Mouse (Mus musculus): ENCODE results near the gene Vipr1. TPM values are rescaled to one million over a fixed set of nuclear protein-coding genes. Genes with fewer than 3 reads are reported as not detected.

Vipr1 gene
- polyA plus RNA-seq, 1 experiment from 2014 or later = 0.73 TPM

DNA sequence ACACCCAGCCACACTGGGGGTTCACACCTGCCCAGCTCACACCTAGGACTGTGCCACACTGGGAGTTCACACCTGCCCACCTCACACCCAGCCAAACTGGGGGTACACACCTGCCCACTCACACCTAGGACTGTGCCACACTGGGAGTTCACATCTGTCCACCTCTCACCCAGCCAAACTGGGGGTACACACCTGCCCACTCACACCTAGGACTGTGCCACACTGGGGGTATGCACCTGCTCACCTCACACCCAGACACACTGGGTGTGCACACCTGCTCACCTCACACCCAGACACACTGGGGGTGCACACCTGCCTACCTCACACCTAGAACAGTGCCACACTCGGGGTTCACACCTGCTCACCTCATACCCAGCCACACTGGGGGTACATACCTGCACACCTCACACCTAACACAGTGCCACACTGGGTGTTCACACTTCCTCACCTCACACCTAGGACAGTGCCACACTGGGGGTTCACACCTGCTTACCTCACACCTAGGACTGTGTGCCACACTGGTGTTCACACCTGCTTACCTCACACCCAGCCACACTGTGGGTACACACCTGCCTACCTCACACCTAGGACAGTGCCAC, 35.9 kb upstream of the Vipr1 start:
- Histone ChIP-seq H3K4me3 (no peak overlapping the region), H3K9me3 (peaks cover 4% of the 10 kb centered on the region; the same call in 1 of the 2 replicates), H3K4me1 (peaks cover 2% of the 10 kb centered on the region; the same call in 1 of the 2 replicates), H3K27ac (no peak overlapping the region), H3K9ac (no peak overlapping the region), H3K36me3 (no peaks in the 10 kb centered on the region), H3K27me3 (0 out of 2 replicates have a peak, but pooled peaks cover 2% of the 10 kb centered on the region), H3K4me2 (replicated peaks) (no peak overlapping the region)
- 62% methylated on average over 1 of the region's 1 CpGs for WGBS
- peak; percentile 69 for ATAC-seq (ENCODE audit: insufficient number of reproducible peaks, insufficient read depth, low FRiP score, low TSS enrichment)

DNA sequence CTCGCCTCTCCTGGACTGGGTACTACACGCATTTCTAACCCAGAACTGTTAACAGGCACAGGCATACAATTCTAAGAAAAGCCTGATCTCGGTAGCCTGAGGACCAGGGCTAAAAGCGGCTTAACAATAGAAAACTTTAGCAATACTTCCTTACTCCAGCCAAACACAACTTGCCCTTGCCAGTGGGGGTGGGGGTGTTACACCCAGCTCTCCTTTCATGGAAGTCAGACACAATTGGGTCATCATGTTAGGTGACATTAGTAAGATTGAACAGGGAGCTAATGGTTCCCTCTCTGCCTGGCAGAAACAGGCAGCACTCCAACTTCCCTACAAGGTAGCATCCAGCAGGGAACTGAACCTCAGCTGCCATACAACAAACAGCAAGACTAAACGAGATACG, 33.1 kb upstream of the Vipr1 start:
- no peak overlapping the region for H3K4me3 ChIP-seq
- no peak overlapping the region for H3K4me2 ChIP-seq (replicated peaks)
- no peaks in the 10 kb centered on the region for H3K4me1 ChIP-seq
- peaks cover 4% of the 10 kb centered on the region; the same call in 1 of the 2 replicates for H3K9me3 ChIP-seq
- no peak overlapping the region for H3K9ac ChIP-seq
- H3K27ac ChIP-seq = no peak overlapping the region
- 0 out of 2 replicates have a peak, but pooled peaks cover 2% of the 10 kb centered on the region for H3K27me3 ChIP-seq
- ATAC-seq (ENCODE audit: insufficient number of reproducible peaks, insufficient read depth, low FRiP score, low TSS enrichment) = no peak
- no peaks in the 10 kb centered on the region for H3K36me3 ChIP-seq
- WGBS = 77% methylated on average over 6 of the region's 6 CpGs

DNA sequence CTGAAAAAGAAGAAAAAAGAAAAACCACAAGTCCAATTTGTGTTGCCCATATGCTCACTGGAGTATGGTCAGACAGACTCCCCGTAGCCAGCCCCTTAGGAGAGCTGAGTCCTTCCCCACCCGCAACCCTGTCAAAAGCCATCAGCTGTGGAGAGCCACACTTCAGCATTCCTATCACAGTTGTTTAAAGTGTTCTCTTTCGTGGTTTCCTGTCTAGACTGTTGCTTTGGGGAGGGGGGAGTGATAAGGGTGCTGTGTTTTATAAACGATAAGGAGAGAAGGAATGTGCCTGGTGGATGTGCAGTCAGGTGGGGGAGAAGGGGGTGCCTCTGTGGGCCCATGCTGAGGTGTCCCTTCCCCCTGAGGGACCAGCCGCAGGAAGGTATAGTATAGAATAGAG, 29.3 kb upstream of the Vipr1 start:
- peaks cover 4% of the 10 kb centered on the region; the same call in 1 of the 2 replicates for H3K9me3 ChIP-seq
- 0 out of 2 replicates have a peak, but pooled peaks cover 2% of the 10 kb centered on the region for H3K27me3 ChIP-seq
- H3K27ac ChIP-seq = no peak overlapping the region
- WGBS = 42% methylated on average over 4 of the region's 5 CpGs
- H3K36me3 ChIP-seq = no peaks in the 10 kb centered on the region
- H3K4me2 ChIP-seq (replicated peaks) = no peak overlapping the region
- H3K4me3 ChIP-seq = no peak overlapping the region
- no peak; the same call in 1 of the 2 replicates for ATAC-seq (ENCODE audit: insufficient number of reproducible peaks, insufficient read depth, low FRiP score, low TSS enrichment)
- H3K4me1 ChIP-seq = no peaks in the 10 kb centered on the region
- H3K9ac ChIP-seq = no peak overlapping the region

DNA sequence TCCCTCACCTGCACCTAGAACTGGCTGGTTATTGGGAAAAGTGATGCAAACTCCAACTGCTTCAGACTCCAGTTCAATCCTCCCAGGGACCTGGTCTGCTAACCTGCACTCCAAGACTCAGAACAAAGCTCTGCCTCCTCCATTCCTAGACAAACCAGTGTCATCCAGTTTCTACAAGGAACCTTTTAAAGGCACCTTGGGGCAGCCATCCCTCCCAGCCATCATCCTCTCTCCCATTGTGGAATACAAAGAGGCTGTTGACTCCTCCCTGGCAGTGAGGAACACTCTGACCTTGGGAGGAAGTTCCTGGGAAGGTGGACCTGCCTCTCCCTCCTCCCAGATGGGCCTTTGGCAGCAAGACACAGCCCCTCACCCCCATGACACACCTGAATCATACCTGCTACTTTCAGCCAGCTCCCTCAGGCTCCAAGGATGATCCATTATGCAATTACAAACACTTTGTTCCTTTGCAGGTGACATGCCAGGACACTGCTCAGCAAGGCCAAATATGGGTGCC, 28.2 kb upstream of the Vipr1 start:
- Histone ChIP-seq H3K36me3 (no peaks in the 10 kb centered on the region), H3K9ac (no peak overlapping the region), H3K27ac (no peak overlapping the region), H3K9me3 (peaks cover 4% of the 10 kb centered on the region; the same call in 1 of the 2 replicates), H3K4me3 (no peak overlapping the region), H3K4me1 (no peaks in the 10 kb centered on the region), H3K4me2 (replicated peaks) (no peak overlapping the region), H3K27me3 (0 out of 2 replicates have a peak, but pooled peaks cover 2% of the 10 kb centered on the region)
- no peak for ATAC-seq (ENCODE audit: insufficient number of reproducible peaks, insufficient read depth, low FRiP score, low TSS enrichment)

DNA sequence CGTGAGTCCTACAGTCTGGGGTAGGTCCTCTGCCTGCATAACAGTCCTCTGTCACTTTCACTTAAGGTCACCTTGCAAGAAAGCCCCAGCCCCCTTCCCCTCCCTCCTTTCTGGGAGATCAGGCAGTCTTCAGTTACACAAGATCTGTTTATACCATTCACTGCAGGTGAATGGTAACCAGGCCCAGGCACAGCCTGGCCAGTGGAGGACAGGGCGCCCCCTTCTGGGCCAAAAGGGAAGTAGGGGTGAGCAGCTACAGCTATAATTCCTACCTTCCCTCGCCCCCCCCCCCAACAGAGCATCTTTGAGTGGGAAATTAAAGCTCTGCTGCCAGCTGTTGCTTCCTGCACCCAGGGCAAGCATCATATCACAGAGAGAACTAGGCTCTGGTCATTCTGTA, 26.0 kb upstream of the Vipr1 start:
- Histone ChIP-seq H3K4me3 (no peak overlapping the region), H3K36me3 (no peaks in the 10 kb centered on the region), H3K4me1 (no peaks in the 10 kb centered on the region), H3K9me3 (no peaks in the 10 kb centered on the region), H3K4me2 (replicated peaks) (no peak overlapping the region), H3K27ac (no peak overlapping the region), H3K27me3 (no peaks in the 10 kb centered on the region), H3K9ac (no peak overlapping the region; the same call in 1 of the 2 replicates)
- no peak for ATAC-seq (ENCODE audit: insufficient number of reproducible peaks, insufficient read depth, low FRiP score, low TSS enrichment)
- 38% methylated on average over 3 of the region's 3 CpGs for WGBS

DNA sequence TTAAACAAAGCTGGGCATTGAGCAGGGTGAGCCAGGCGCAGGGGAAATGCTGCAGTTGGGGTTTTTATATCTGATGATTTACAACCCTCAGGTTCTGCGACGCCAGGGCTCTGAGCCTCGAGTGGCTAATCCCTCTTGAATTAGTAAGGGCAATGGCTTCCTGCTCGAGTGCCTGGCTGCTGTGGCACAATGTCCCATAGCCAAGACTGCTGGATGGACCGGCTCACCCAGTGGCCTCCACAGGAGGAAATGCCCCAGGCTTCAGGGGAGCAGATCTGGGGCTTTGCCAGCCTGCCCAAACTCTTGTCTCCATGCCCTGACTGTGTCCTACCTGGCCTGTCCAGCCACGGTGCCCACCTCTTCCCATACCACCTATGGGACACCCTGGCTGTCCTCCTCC, 23.1 kb upstream of the Vipr1 start:
- no peak overlapping the region for H3K27ac ChIP-seq
- H3K36me3 ChIP-seq = no peaks in the 10 kb centered on the region
- H3K9ac ChIP-seq = peak overlapping the region; percentile 27; the same call in 1 of the 2 replicates

DNA sequence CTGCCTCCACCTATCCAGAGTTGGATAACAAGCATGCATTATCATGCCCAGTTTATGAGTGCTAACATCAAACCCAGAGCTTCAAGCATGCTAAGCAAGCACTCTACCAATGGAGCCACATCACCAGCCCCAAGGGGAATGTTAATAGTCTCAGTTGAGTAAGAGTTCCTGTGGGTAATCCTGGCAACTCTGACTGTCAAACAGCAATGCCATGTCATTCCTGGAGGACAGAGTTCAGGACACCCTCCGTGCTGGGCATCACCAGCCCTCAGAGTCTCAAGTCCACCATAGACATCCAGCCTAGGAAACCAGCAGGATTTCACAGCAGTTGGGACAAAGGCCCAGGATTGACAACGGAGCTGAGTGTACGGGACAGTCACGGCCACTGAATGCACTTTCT, 19.3 kb upstream of the Vipr1 start:
- Histone ChIP-seq H3K9ac (no peak overlapping the region), H3K4me3 (no peak overlapping the region), H3K27me3 (no peaks in the 10 kb centered on the region), H3K27ac (no peak overlapping the region), H3K4me1 (no peaks in the 10 kb centered on the region), H3K36me3 (no peaks in the 10 kb centered on the region), H3K9me3 (no peaks in the 10 kb centered on the region), H3K4me2 (replicated peaks) (no peak overlapping the region)
- no peak for ATAC-seq (ENCODE audit: insufficient number of reproducible peaks, insufficient read depth, low FRiP score, low TSS enrichment)
- WGBS = 87% methylated on average over 4 of the region's 4 CpGs

More for the DNA sequence above, 23.1 kb upstream of the Vipr1 start:
- Histone ChIP-seq H3K27me3 (no peaks in the 10 kb centered on the region), H3K4me3 (no peak overlapping the region), H3K9me3 (no peaks in the 10 kb centered on the region), H3K4me1 (no peaks in the 10 kb centered on the region), H3K4me2 (replicated peaks) (no peak overlapping the region)
- 64% methylated on average over 7 of the region's 7 CpGs for WGBS
- ATAC-seq (ENCODE audit: insufficient number of reproducible peaks, insufficient read depth, low FRiP score, low TSS enrichment) = no peak

DNA sequence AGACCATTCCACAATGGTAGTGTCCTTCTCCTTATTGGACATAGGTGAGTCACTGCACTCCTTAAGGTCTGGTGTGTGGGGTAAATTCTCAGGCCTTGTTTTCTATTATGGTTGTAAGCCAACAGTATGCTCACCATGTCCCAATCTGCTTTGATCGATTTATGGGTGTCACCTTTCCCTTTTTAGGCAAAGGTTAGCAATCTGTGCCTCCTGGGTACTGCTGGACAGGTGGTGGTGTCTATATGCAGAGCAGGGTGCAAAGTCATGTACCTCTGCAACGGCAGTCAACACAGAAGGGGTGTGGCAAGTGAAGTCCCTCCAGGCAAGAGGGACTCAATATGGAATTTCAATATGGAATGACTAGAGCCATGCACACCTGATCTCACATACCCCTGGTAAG, 17.6 kb upstream of the Vipr1 start:
- H3K9ac ChIP-seq = no peak overlapping the region
- H3K36me3 ChIP-seq = no peaks in the 10 kb centered on the region
- H3K9me3 ChIP-seq = no peaks in the 10 kb centered on the region
- no peaks in the 10 kb centered on the region for H3K4me1 ChIP-seq
- no peak for ATAC-seq (ENCODE audit: insufficient number of reproducible peaks, insufficient read depth, low FRiP score, low TSS enrichment)
- no peak overlapping the region for H3K4me3 ChIP-seq
- H3K27me3 ChIP-seq = no peaks in the 10 kb centered on the region
- 85% methylated on average over 2 of the region's 2 CpGs for WGBS
- H3K4me2 ChIP-seq (replicated peaks) = no peak overlapping the region
- no peak overlapping the region for H3K27ac ChIP-seq

DNA sequence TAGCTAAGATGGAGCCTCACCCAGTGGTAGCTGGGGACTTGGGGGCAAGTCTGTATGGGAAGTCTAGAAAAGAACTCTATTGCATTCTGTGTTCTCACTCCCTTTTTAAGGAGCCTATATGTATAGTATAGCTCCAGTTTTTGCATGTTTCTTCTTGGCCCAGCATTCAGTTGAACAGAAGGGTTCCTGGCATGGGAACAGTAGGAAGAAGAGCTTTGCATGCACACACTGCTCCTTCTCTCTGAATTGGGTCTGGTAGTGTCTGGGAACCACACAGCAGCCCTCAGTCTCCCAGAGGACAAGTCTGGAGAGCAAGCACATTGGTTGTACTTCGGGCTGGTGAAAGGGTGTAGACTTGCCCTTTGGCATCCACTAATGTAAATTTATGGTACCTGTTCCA, 11.9 kb upstream of the Vipr1 start:
- no peak for ATAC-seq (ENCODE audit: insufficient number of reproducible peaks, insufficient read depth, low FRiP score, low TSS enrichment)
- no peak overlapping the region for H3K4me2 ChIP-seq (replicated peaks)
- 80% methylated on average over 1 of the region's 1 CpGs for WGBS

DNA sequence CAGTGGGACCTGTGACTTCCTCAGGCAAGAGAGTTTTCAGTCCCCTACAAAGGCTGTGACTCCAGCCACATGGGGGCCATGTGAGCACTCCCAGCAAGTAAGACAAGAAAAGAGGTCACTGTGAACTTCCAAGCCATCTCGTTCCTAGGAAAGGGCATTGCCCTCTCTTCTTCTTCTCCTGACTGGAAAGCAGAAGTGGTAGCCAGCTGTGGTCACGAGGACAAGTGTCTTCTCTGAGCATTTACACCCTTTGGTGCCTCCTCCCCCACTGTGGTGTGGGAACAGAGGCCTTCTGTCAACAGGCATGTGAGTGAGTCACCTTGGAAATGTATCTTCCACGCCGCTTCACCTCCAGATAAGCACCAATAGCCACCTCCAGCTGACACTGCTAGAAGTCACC, 10.6 kb upstream of the Vipr1 start:
- 69% methylated on average over 4 of the region's 4 CpGs for WGBS

More for the DNA sequence above, 11.9 kb upstream of the Vipr1 start:
- Histone ChIP-seq H3K4me3 (no peak overlapping the region), H3K4me1 (no peaks in the 10 kb centered on the region), H3K9me3 (no peaks in the 10 kb centered on the region), H3K36me3 (no peaks in the 10 kb centered on the region), H3K9ac (no peak overlapping the region), H3K27ac (no peak overlapping the region), H3K27me3 (peaks cover 1% of the 10 kb centered on the region; the same call in 1 of the 2 replicates)

DNA sequence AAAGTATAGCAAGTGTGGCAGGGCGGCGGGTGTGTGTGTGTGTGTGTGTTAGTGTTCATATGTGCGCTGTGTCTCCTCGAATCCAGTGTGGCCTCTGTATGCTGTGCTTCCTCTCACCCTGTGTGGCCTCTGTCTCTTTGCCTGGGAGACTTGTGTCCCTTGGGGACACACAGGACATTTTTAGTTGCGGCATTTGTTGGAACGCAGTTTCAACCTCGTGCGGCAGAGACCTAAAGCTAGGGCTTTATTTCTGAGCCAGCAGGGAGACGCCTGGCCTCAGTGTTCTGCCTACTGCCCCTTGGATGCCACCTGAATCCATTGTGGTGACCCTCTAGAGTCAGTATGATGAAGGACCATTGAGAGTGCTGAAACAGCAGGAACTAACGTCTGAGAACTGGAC, 9.6 kb upstream of the Vipr1 start:
- Histone ChIP-seq H3K4me2 (replicated peaks) (no peak overlapping the region), H3K4me1 (no peaks in the 10 kb centered on the region), H3K9me3 (no peaks in the 10 kb centered on the region), H3K4me3 (no peak overlapping the region), H3K9ac (no peak overlapping the region), H3K27me3 (peaks cover 12% of the 10 kb centered on the region; the same call in 1 of the 2 replicates), H3K27ac (no peak overlapping the region), H3K36me3 (no peaks in the 10 kb centered on the region)
- 83% methylated on average over 10 of the region's 10 CpGs for WGBS
- ATAC-seq (ENCODE audit: insufficient number of reproducible peaks, insufficient read depth, low FRiP score, low TSS enrichment) = no peak

More for the DNA sequence above, 10.6 kb upstream of the Vipr1 start:
- Histone ChIP-seq H3K27ac (no peak overlapping the region), H3K4me3 (no peak overlapping the region), H3K4me1 (no peaks in the 10 kb centered on the region), H3K27me3 (peaks cover 12% of the 10 kb centered on the region; the same call in 1 of the 2 replicates), H3K4me2 (replicated peaks) (no peak overlapping the region), H3K9ac (no peak overlapping the region), H3K9me3 (no peaks in the 10 kb centered on the region), H3K36me3 (no peaks in the 10 kb centered on the region)
- ATAC-seq (ENCODE audit: insufficient number of reproducible peaks, insufficient read depth, low FRiP score, low TSS enrichment) = no peak

DNA sequence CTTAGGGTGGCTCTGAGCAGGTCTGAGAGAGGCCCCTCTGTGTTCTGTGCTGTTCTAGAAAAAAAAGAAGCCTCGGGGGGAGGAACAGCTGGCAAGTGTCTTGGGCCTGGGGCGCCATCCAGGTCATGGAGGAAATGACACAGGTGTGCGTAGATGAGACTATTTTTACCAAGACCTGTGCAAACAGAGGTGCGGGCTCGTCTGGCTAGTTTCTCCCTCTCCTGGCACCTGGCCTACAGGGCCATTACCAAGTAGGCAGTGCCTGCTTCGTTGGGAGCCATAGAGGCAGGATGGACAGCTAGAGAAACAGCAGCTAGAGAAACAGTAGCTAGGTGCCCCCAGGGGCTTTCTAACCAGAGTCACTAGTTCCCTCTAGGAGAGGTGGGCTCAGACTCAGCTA, 9.2 kb upstream of the Vipr1 start:
- 0 out of 2 replicates have a peak, but pooled peaks have one; percentile 10 for ATAC-seq (ENCODE audit: insufficient number of reproducible peaks, insufficient read depth, low FRiP score, low TSS enrichment)
- no peaks in the 10 kb centered on the region for H3K9me3 ChIP-seq
- H3K36me3 ChIP-seq = no peaks in the 10 kb centered on the region
- peaks cover 12% of the 10 kb centered on the region; the same call in 1 of the 2 replicates for H3K27me3 ChIP-seq
- no peak overlapping the region for H3K27ac ChIP-seq
- no peak overlapping the region for H3K9ac ChIP-seq
- no peaks in the 10 kb centered on the region for H3K4me1 ChIP-seq
- H3K4me2 ChIP-seq (replicated peaks) = no peak overlapping the region
- H3K4me3 ChIP-seq = no peak overlapping the region
- 83% methylated on average over 6 of the region's 6 CpGs for WGBS

Measured in embryonic facial prominence, embryonic 12.5 days (tissue).